Mouse (Mus musculus) heart, embryonic 14.5 days (tissue): ENCODE results near the gene Timm29. TPM values are rescaled to one million over a fixed set of nuclear protein-coding genes. Genes with fewer than 3 reads are reported as not detected.
A peak's percentile ranks its signal among the peaks of the same experiment; 100 is the strongest.

Source experiments
- ATAC-seq: fragments of 200-750 bp; cut with Nextera tagmentation; 2 replicates; pipeline ENCODE4 v1.8.0; 2017; ENCODE audit warnings: low read depth, moderate TSS enrichment; ENCODE audit not compliant: insufficient number of reproducible peaks, insufficient read depth, low FRiP score
- H3K27ac ChIP-seq, 2 experiments: fragments of 200-500 bp in 1 of 2; fragments of 300-500 bp in 1 of 2; sonication (generic) in 1 of 2; replicated peaks in 1 of 2; 2 replicates each; pipeline ENCODE4 v1.5.1; 2012 to 2014; ENCODE audit warnings: low read depth in 2 of 2, low read length in 2 of 2, control low read depth in 1 of 2, mild to moderate bottlenecking in 1 of 2, mixed read lengths in 1 of 2; ENCODE audit not compliant: control insufficient read depth in 1 of 2, insufficient read depth in 1 of 2
- H3K27me3 ChIP-seq: fragments of 300-500 bp; sonication (generic); 2 replicates; pipeline ENCODE4 v1.6.1; 2014; ENCODE audit warnings: mild to moderate bottlenecking, low read length, control low read depth; ENCODE audit not compliant: control insufficient read depth, insufficient read depth
- H3K36me3 ChIP-seq: fragments of 300-500 bp; sonication (generic); 2 replicates; pipeline ENCODE4 v1.6.1; 2014; ENCODE audit warnings: mild to moderate bottlenecking, control low read depth, low read length, mixed read lengths; ENCODE audit not compliant: control insufficient read depth, insufficient read depth
- H3K4me1 ChIP-seq, 2 experiments: fragments of 200-500 bp in 1 of 2; fragments of 300-500 bp in 1 of 2; sonication (generic) in 1 of 2; 2 replicates each; pipeline ENCODE4 v1.6.1; 2012 to 2014; ENCODE audit warnings: low read length in 2 of 2, control low read depth in 1 of 2, mixed read lengths in 1 of 2; ENCODE audit not compliant: control insufficient read depth in 2 of 2, insufficient read depth in 2 of 2
- H3K4me2 ChIP-seq: fragments of 300-500 bp; sonication (generic); 2 replicates; pipeline ENCODE4 v1.6.1; 2014; ENCODE audit warnings: mild to moderate bottlenecking, low read length
- H3K4me3 ChIP-seq, 2 experiments: fragments of 200-500 bp in 1 of 2; fragments of 300-500 bp in 1 of 2; sonication (generic) in 1 of 2; 2 replicates each; pipeline ENCODE4 v1.5.1; 2012 to 2014; ENCODE audit warnings: low read length in 2 of 2, mild to moderate bottlenecking in 2 of 2, control low read depth in 1 of 2, low read depth in 1 of 2, moderate library complexity in 1 of 2; ENCODE audit not compliant: control insufficient read depth in 1 of 2, insufficient read depth in 1 of 2
- H3K9ac ChIP-seq: fragments of 300-500 bp; sonication (generic); 2 replicates; pipeline ENCODE4 v1.6.1; 2014; ENCODE audit warnings: mild to moderate bottlenecking, low read length
- H3K9me3 ChIP-seq: fragments of 300-500 bp; sonication (generic); 2 replicates; pipeline ENCODE4 v1.6.1; 2016; ENCODE audit warnings: low read length, control low read depth; ENCODE audit not compliant: control insufficient read depth
- WGBS: fragments of 180-500 bp; shearing (Covaris S2); extraction: QIAGEN DNeasy Blood & Tissue Kit; methylation state at CpG from one replicate; pipeline ENCODE4 v1.1.7; 2014; 5-methylcytosine and 5-hydroxymethylcytosine counted together
- microRNA counts: library from miRNA; unstranded; fragments of <30 nt; microRNA quantifications from one replicate; lab custom pipeline; 2016
- microRNA-seq: library from miRNA; unstranded; fragments of <30 nt; microRNA quantifications from one replicate; pipeline ENCODE4, GENCODE M21; 2016
- polyA plus RNA-seq: library from polyadenylated mRNA; unstranded; fragments of >200 nt; fragmentation: Nextera tagmentation; extraction: Ambion mirVana; gene quantifications from 2 replicates; pipeline ENCODE4 v1.2.1, GENCODE M21; 2014

Timm29 gene
- polyA plus RNA-seq, 1 experiment from 2014 or later: 40.0 TPM

GRCm38 (mm10) chr9:21633106-21633505 is 40.6 kb downstream of the Timm29 start:
- no peak overlapping the region for H3K9ac ChIP-seq
- no peak for ATAC-seq
- H3K27me3 ChIP-seq: no peaks in the 10 kb centered on the region
- 82% methylated on average over 3 of the region's 3 CpGs for WGBS
- peaks cover 6 to 9% of the 10 kb centered on the region in 2 experiments; a peak in 3 of 4 replicates for H3K4me1 ChIP-seq
- H3K36me3 ChIP-seq: peaks cover 57% of the 10 kb centered on the region
- no peak overlapping the region for H3K4me3 ChIP-seq
- H3K27ac ChIP-seq: no peak overlapping the region
- H3K4me2 ChIP-seq: no peak overlapping the region
- H3K9me3 ChIP-seq: no peaks in the 10 kb centered on the region

- H3K4me3 ChIP-seq: no peak overlapping the region
- no peaks in the 10 kb centered on the region for H3K27me3 ChIP-seq
- peaks cover 82% of the 10 kb centered on the region for H3K36me3 ChIP-seq
- 0 out of 2 replicates have a peak overlapping the region, but pooled peaks have one; percentile 34 for H3K9ac ChIP-seq
- H3K4me2 ChIP-seq: no peak overlapping the region
- 18% methylated on average over 7 of the region's 7 CpGs for WGBS
- 0 out of 4 replicates have a peak overlapping the region, but pooled peaks of 1 of the 2 experiments have one; percentile 24 for H3K27ac ChIP-seq
- H3K4me1 ChIP-seq: peaks cover 6 to 9% of the 10 kb centered on the region in 2 experiments; a peak in 3 of 4 replicates
- H3K9me3 ChIP-seq: no peaks in the 10 kb centered on the region
- peak; percentile 8; the same call in 1 of the 2 replicates for ATAC-seq
Measured at GRCm38 (mm10) chr9:21635639-21636038, 43.1 kb downstream of the Timm29 start.

GRCm38 (mm10) chr9:21639031-21639430 is 46.5 kb downstream of the Timm29 start:
- no peak overlapping the region for H3K27ac ChIP-seq
- H3K27me3 ChIP-seq: no peaks in the 10 kb centered on the region
- 96% methylated on average over 11 of the region's 11 CpGs for WGBS
- H3K4me2 ChIP-seq: no peak overlapping the region
- peaks cover 100% of the 10 kb centered on the region for H3K36me3 ChIP-seq
- ATAC-seq: no peak
- H3K4me3 ChIP-seq: no peak overlapping the region
- H3K9me3 ChIP-seq: no peaks in the 10 kb centered on the region
- peaks cover 6 to 9% of the 10 kb centered on the region in 2 experiments; a peak in 3 of 4 replicates for H3K4me1 ChIP-seq
- no peak overlapping the region for H3K9ac ChIP-seq

MicroRNA genes within 50 kb of the gene (microRNA counts, 519-probe panel; counts per million panel counts)
- microRNA mmu-miR-1946b (lab: Ali Mortazavi, UCI): 322 counts per million, percentile 70 among the panel's probes with 10 or more counts

Small RNAs within 50 kb of the gene (microRNA-seq; reads per million reads assigned to microRNA genes)
- gene Mir1946b: not detected

Other genes with a start within 250 kb of the Timm29 start
- 103 and 109 TPM in 2 replicates for gene Ilf3, start 224.9 kb upstream of the Timm29 start, polyA plus RNA-seq
- gene Qtrt1, start 180.9 kb upstream of the Timm29 start, polyA plus RNA-seq: 22.7 and 24.3 TPM in 2 replicates
- gene Dnm2, start 167.8 kb upstream of the Timm29 start, polyA plus RNA-seq: 57.1 and 58.2 TPM in 2 replicates
- gene Tmed1, start 82.5 kb upstream of the Timm29 start, polyA plus RNA-seq: 77.5 and 81.4 TPM in 2 replicates
- 2.4 and 2.9 TPM in 2 replicates for gene AB124611, start 66.5 kb upstream of the Timm29 start, polyA plus RNA-seq
- 38.1 and 41.0 TPM in 2 replicates for gene Carm1, start 45.8 kb upstream of the Timm29 start, polyA plus RNA-seq
- gene Yipf2, start 106 bp downstream of the Timm29 start, polyA plus RNA-seq: 11.5 and 11.7 TPM in 2 replicates
- gene Smarca4, start 23.4 kb downstream of the Timm29 start, polyA plus RNA-seq: 51.1 and 52.8 TPM in 2 replicates
- 7.3 and 10.8 TPM in 2 replicates for gene Ldlr, start 130.8 kb downstream of the Timm29 start, polyA plus RNA-seq
- 82.9 and 97.9 TPM in 2 replicates for gene Spc24, start 167.6 kb downstream of the Timm29 start, polyA plus RNA-seq
- 11.1 and 11.6 TPM in 2 replicates for gene Kank2, start 206.0 kb downstream of the Timm29 start, polyA plus RNA-seq
- gene Angptl8, start 242.8 kb downstream of the Timm29 start, polyA plus RNA-seq: 1.4 and 1.6 TPM in 2 replicates